In genomic region chr6:120154526-120155309, GRCm38 (mm10) we compare ENCODE assay signal across 9 mouse cellular contexts.
DNase-seq lines count a peak whose midpoint lies in the region; ATAC-seq and TF ChIP-seq lines count a peak whose summit lies in the region.
"Had no signal": no experiment of that assay in that cellular context is flagged by ENCODE, and none has a peak within 500 bp of the region (broad histone marks: within the 10 kb centered on the region; RNA-seq: fewer than 3 reads in every experiment).

No protein-coding gene starts in this region.

- H3K9ac ChIP-seq in embryonic facial prominence, embryonic 14.5 days (ENCODE audit: low read depth, low read length) = no peak overlapping the region
- no peak overlapping the region for H3K9ac ChIP-seq in midbrain, postnatal 0 days (replicated peaks; ENCODE audit: low read length, poor library complexity, severe bottlenecking)

- DNase-seq in heart, adult 18-20 months = peak; percentile 50 to 85
- no peak for DNase-seq in heart, postnatal 4 days
- peak; percentile 95 for DNase-seq in A20 (ENCODE audit: low read depth, low spot score)
- peak; percentile 60 for DNase-seq in embryonic facial prominence, embryonic 14.5 days (ENCODE audit: low spot score)
- DNase-seq in midbrain, postnatal 0 days (ENCODE audit: low spot score) = peak; percentile 52
- DNase-seq in ovary, postnatal 14 days (ENCODE audit: low spot score) = no peak
- no peak for DNase-seq in right cerebral cortex, postnatal 4 days
- no peak for DNase-seq in hindbrain, embryonic 10.5 days (ENCODE audit: low spot score)
- DNase-seq: kidney, postnatal 4 days had no signal

- H3K27me3 ChIP-seq in embryonic facial prominence, embryonic 14.5 days (replicated peaks; ENCODE audit: control insufficient read depth, insufficient read depth, low read length) = no peaks in the 10 kb centered on the region
- no peaks in the 10 kb centered on the region for H3K27me3 ChIP-seq in midbrain, postnatal 0 days (ENCODE audit: insufficient read depth, low read length)
- no peaks in the 10 kb centered on the region for H3K27me3 ChIP-seq in hindbrain, embryonic 10.5 days (ENCODE audit: insufficient read depth, poor library complexity, severe bottlenecking)

- no peak overlapping the region for H3K4me2 ChIP-seq in embryonic facial prominence, embryonic 14.5 days (ENCODE audit: low read depth, low read length)
- no peak overlapping the region for H3K4me2 ChIP-seq in midbrain, postnatal 0 days (ENCODE audit: low read depth, low read length, poor library complexity, severe bottlenecking)

- TF ChIP-seq CTCF in midbrain, postnatal 0 days (IDR thresholded peaks at IDR 0.05) = no peak

- no peaks in the 10 kb centered on the region for H3K36me3 ChIP-seq in embryonic facial prominence, embryonic 14.5 days (ENCODE audit: control insufficient read depth, insufficient read depth, low read length)
- H3K36me3 ChIP-seq in midbrain, postnatal 0 days (ENCODE audit: insufficient read depth, low read length) = no peaks in the 10 kb centered on the region
- H3K36me3 ChIP-seq in hindbrain, embryonic 10.5 days = no peaks in the 10 kb centered on the region

- 63% methylated on average over 5 of the region's 5 CpGs for WGBS in embryonic facial prominence, embryonic 14.5 days
- 56% methylated on average over 5 of the region's 5 CpGs for WGBS in midbrain, postnatal 0 days
- 74% methylated on average over 5 of the region's 5 CpGs for WGBS in hindbrain, embryonic 10.5 days

- H3K27ac ChIP-seq in embryonic facial prominence, embryonic 14.5 days (replicated peaks; ENCODE audit: low read depth, low read length) = no peak overlapping the region
- no peak overlapping the region for H3K27ac ChIP-seq in midbrain, postnatal 0 days (ENCODE audit: low read depth, low read length)
- no peak overlapping the region for H3K27ac ChIP-seq in hindbrain, embryonic 10.5 days

- no peaks in the 10 kb centered on the region for H3K9me3 ChIP-seq in embryonic facial prominence, embryonic 14.5 days (ENCODE audit: control insufficient read depth, low read length)
- no peaks in the 10 kb centered on the region for H3K9me3 ChIP-seq in midbrain, postnatal 0 days (ENCODE audit: low read length)
- H3K9me3 ChIP-seq in hindbrain, embryonic 10.5 days = no peaks in the 10 kb centered on the region

- no peak for ATAC-seq in embryonic facial prominence, embryonic 14.5 days (ENCODE audit: low read depth)
- ATAC-seq in midbrain, postnatal 0 days (ENCODE audit: low FRiP score) = 0 out of 2 replicates have a peak, but pooled peaks have one; percentile 31

- no peak overlapping the region for H3K4me3 ChIP-seq in embryonic facial prominence, embryonic 14.5 days (ENCODE audit: low read depth, low read length)
- H3K4me3 ChIP-seq in midbrain, postnatal 0 days (ENCODE audit: low read depth, low read length) = no peak overlapping the region
- no peak overlapping the region for H3K4me3 ChIP-seq in hindbrain, embryonic 10.5 days

- peaks cover 8% of the 10 kb centered on the region; the same call in 1 of the 2 replicates for H3K4me1 ChIP-seq in embryonic facial prominence, embryonic 14.5 days (ENCODE audit: control insufficient read depth, insufficient read depth, low read length)
- H3K4me1 ChIP-seq in midbrain, postnatal 0 days (ENCODE audit: insufficient read depth, low read length) = no peaks in the 10 kb centered on the region
- H3K4me1 ChIP-seq in hindbrain, embryonic 10.5 days (replicated peaks) = peaks cover 17% of the 10 kb centered on the region

Comparison
In these comparisons a context has a peak if more than half of its experiments do, and no peak if none do; other contexts are left out.
1. DNase-seq: peak in heart, adult 18-20 months (2 of 2), A20 (single experiment), embryonic facial prominence, embryonic 14.5 days (single experiment) and midbrain, postnatal 0 days (single experiment); none in heart, postnatal 4 days (single experiment), ovary, postnatal 14 days (single experiment), right cerebral cortex, postnatal 4 days (single experiment) and hindbrain, embryonic 10.5 days (single experiment).